Mouse (Mus musculus): ENCODE measurements around the gene Slmap. TPM values are rescaled to one million over a fixed set of nuclear protein-coding genes. Genes with fewer than 3 reads are reported as not detected.
"Not testable (repeated sequence)": the region's sequence is repeated elsewhere in the genome, so short reads cannot be mapped to it uniquely, and the experiment has no call there.

Gene Slmap
- polyA plus RNA-seq, 1 experiment from 2014 or later: 11.3 TPM

DNA sequence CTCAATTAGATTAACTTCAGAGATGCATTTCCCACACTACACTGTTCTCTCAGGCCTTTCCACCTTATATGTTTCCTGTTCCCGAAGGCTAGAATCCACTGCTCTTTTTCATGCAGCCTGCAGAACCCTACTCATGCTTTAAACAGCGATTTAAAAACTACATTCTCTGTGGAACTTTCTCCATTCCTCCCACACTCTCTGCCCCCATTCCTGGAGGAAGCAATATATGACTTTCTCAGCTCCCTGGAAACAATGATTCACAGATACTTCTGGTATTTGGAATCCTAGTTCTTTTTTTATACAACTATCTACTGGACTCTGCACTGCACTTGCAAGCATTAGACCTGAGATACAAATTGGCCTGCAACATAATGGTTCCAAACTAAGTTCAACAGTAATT is 11.6 kb downstream of the Slmap start:
- no peaks in the 10 kb centered on the region; the same call in 1 of the 2 replicates for H3K36me3 ChIP-seq (ENCODE audit: control insufficient read depth, insufficient read depth, low read length)
- WGBS: 91% methylated on average over 2 of the region's 2 CpGs
- H3K9me3 ChIP-seq (replicated peaks; ENCODE audit: control insufficient read depth, low read length, poor library complexity, severe bottlenecking): no peaks in the 10 kb centered on the region

DNA sequence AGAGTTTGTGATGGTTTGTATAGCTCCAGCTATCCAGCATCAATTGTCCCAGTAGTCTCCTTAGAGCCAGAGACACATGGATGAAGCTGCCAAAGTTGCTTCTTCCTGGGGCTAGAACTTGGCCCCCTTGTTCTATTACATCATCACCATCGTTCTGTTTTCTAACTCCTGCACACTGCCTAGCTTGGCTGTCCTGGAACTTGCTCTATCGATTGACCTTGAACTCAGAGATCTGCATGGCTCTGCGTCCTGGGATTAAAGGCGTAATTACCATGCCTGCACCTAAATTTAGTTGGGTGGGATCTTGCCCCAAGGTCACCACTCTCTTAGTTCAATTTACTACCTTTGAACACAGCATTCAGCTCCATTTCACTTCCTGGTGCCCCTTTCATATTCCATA is 14.9 kb downstream of the Slmap start:
- Histone ChIP-seq H3K27ac (ENCODE audit: low read length) (no peak overlapping the region), H3K4me2 (ENCODE audit: low read length) (no peak overlapping the region), H3K9ac (ENCODE audit: low read depth, low read length) (no peak overlapping the region), H3K4me1 (ENCODE audit: control insufficient read depth, insufficient read depth, low read length) (no peaks in the 10 kb centered on the region), H3K36me3 (ENCODE audit: control insufficient read depth, insufficient read depth, low read length) (no peaks in the 10 kb centered on the region), H3K9me3 (replicated peaks; ENCODE audit: control insufficient read depth, low read length, poor library complexity, severe bottlenecking) (no peaks in the 10 kb centered on the region), H3K4me3 (ENCODE audit: low read depth, low read length) (no peak overlapping the region), H3K27me3 (ENCODE audit: control insufficient read depth, insufficient read depth, low read depth, low read length) (no peaks in the 10 kb centered on the region)
- WGBS: 93% methylated on average over 4 of the region's 4 CpGs
- ATAC-seq: no peak

More for the DNA sequence above, 11.6 kb downstream of the Slmap start:
- no peak overlapping the region for H3K9ac ChIP-seq (ENCODE audit: low read depth, low read length)
- no peak overlapping the region for H3K4me3 ChIP-seq (ENCODE audit: low read depth, low read length)
- ATAC-seq: no peak
- no peak overlapping the region for H3K4me2 ChIP-seq (ENCODE audit: low read length)
- H3K27me3 ChIP-seq (ENCODE audit: control insufficient read depth, insufficient read depth, low read depth, low read length): no peaks in the 10 kb centered on the region
- H3K27ac ChIP-seq (ENCODE audit: low read length): no peak overlapping the region
- peaks cover 3% of the 10 kb centered on the region for H3K4me1 ChIP-seq (ENCODE audit: control insufficient read depth, insufficient read depth, low read length)

DNA sequence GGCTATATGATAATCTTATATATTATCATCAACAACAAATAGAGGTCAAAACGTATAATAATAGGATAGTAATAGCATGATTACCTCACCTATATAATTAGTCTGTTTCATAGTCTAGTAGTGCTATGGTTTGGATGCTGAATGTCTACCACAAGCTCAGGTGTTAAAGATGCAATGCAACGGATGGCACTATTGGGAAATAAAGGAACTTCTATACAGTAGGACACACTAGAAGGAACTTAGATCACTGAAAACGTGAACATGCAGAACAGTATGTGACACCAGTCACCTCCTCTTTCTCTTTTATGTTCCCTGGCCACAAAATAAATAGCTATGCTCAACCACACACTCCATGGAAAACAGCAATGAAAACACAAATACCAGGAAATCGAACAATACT is 16.9 kb downstream of the Slmap start:
- Histone ChIP-seq H3K4me2 (ENCODE audit: low read length) (no peak overlapping the region), H3K27ac (ENCODE audit: low read length) (no peak overlapping the region), H3K9ac (ENCODE audit: low read depth, low read length) (no peak overlapping the region), H3K27me3 (ENCODE audit: control insufficient read depth, insufficient read depth, low read depth, low read length) (no peaks in the 10 kb centered on the region), H3K9me3 (replicated peaks; ENCODE audit: control insufficient read depth, low read length, poor library complexity, severe bottlenecking) (no peaks in the 10 kb centered on the region), H3K4me1 (ENCODE audit: control insufficient read depth, insufficient read depth, low read length) (no peaks in the 10 kb centered on the region), H3K4me3 (ENCODE audit: low read depth, low read length) (no peak overlapping the region), H3K36me3 (ENCODE audit: control insufficient read depth, insufficient read depth, low read length) (no peaks in the 10 kb centered on the region)
- ATAC-seq: no peak
- 92% methylated on average over 4 of the region's 4 CpGs for WGBS

DNA sequence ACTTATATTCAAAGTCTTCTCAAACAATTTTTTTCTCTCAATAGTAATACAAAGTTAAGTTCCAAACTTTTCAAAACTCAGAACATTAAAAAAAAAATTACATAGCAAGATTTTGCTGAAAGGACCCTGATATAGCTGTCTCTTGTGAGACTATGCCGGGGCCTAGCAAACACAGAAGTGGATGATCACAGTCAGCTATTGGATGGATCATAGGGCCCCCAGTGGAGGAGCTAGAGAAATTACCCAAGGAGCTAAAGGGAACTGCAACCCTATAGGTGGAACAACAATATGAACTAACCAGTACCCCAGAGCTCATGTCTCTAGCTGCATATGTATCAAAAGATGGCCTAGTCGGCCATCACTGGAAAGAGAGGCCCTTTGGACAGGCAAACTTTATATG is 18.5 kb downstream of the Slmap start:
- not testable (repeated sequence) for H3K9ac ChIP-seq (ENCODE audit: low read depth, low read length); H3K27me3 ChIP-seq (ENCODE audit: control insufficient read depth, insufficient read depth, low read depth, low read length); H3K4me2 ChIP-seq (ENCODE audit: low read length); H3K36me3 ChIP-seq (ENCODE audit: control insufficient read depth, insufficient read depth, low read length); H3K9me3 ChIP-seq (replicated peaks; ENCODE audit: control insufficient read depth, low read length, poor library complexity, severe bottlenecking); H3K27ac ChIP-seq (ENCODE audit: low read length); H3K4me3 ChIP-seq (ENCODE audit: low read depth, low read length); H3K4me1 ChIP-seq (ENCODE audit: control insufficient read depth, insufficient read depth, low read length); ATAC-seq
- 76% methylated on average over 2 of the region's 2 CpGs for WGBS

DNA sequence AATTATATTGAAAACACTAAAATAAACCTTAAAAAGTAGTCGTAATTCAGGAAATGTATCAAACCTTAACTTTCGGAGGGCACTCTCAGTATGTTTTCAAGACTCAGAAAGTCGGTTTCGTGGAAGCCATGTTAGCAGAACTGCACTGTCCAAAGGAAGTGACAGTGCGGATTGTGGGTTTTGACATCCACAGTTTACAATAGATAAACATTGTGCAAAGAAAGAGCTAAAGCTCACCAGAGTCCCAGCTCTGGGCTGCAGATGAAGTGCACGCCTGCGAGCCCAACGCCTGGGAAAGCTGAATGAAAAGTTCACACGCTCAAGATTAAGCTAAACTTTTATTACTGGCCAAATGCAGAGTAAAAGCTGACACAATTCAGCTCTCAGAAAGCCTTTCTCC is 18.9 kb downstream of the Slmap start:
- H3K9ac ChIP-seq (ENCODE audit: low read depth, low read length): no peak overlapping the region
- H3K9me3 ChIP-seq (replicated peaks; ENCODE audit: control insufficient read depth, low read length, poor library complexity, severe bottlenecking): no peaks in the 10 kb centered on the region
- no peak for ATAC-seq
- H3K27ac ChIP-seq (ENCODE audit: low read length): no peak overlapping the region
- H3K36me3 ChIP-seq (ENCODE audit: control insufficient read depth, insufficient read depth, low read length): no peaks in the 10 kb centered on the region
- 76% methylated on average over 9 of the region's 9 CpGs for WGBS
- H3K4me2 ChIP-seq (ENCODE audit: low read length): no peak overlapping the region
- H3K4me1 ChIP-seq (ENCODE audit: control insufficient read depth, insufficient read depth, low read length): no peaks in the 10 kb centered on the region
- no peak overlapping the region for H3K4me3 ChIP-seq (ENCODE audit: low read depth, low read length)
- H3K27me3 ChIP-seq (ENCODE audit: control insufficient read depth, insufficient read depth, low read depth, low read length): no peaks in the 10 kb centered on the region

DNA sequence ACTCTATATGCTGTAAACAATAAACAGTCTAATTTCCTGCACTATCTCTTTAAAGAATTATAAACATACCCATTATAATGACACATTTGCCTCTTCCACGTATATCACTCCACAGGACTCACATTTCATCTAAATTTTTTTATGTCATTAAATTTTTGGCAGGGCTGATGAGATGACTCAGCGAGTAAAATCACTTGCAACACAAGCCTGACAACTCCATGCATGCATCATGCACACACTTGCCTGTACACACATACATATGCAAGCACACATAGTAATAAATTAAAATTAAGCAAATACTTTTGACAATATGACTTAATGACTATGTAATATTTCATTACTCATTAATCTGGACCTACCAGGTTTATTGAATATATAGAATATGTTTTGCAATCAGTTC is 24.2 kb downstream of the Slmap start:
- Histone ChIP-seq H3K9me3 (replicated peaks; ENCODE audit: control insufficient read depth, low read length, poor library complexity, severe bottlenecking) (no peaks in the 10 kb centered on the region), H3K4me3 (ENCODE audit: low read depth, low read length) (no peak overlapping the region), H3K27me3 (ENCODE audit: control insufficient read depth, insufficient read depth, low read depth, low read length) (no peaks in the 10 kb centered on the region), H3K4me1 (ENCODE audit: control insufficient read depth, insufficient read depth, low read length) (no peaks in the 10 kb centered on the region), H3K9ac (ENCODE audit: low read depth, low read length) (no peak overlapping the region), H3K4me2 (ENCODE audit: low read length) (no peak overlapping the region), H3K36me3 (ENCODE audit: control insufficient read depth, insufficient read depth, low read length) (no peaks in the 10 kb centered on the region), H3K27ac (ENCODE audit: low read length) (no peak overlapping the region)
- WGBS: 87% methylated on average over 2 of the region's 2 CpGs
- no peak for ATAC-seq

DNA sequence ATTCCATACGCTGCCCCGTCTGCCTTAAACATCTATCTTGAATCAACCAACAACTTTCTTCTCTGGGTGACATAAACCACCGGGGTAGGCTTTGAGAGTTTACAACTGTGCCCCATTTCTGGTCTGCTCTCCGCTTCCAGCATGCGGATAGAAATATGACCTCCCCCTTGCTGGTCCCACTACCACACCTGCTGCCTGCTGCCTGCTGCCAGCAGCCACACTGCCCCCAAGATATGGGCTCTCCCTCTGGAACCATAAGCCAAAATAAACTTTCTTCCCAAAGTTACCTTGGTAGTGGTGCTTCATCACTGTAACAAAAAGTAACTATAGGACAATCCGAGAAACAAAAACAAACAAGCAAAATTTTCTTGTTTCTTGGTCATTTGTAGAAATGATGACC is 26.6 kb downstream of the Slmap start:
- no peaks in the 10 kb centered on the region for H3K27me3 ChIP-seq (ENCODE audit: control insufficient read depth, insufficient read depth, low read depth, low read length)
- H3K27ac ChIP-seq (ENCODE audit: low read length): no peak overlapping the region
- no peak overlapping the region for H3K9ac ChIP-seq (ENCODE audit: low read depth, low read length)
- no peaks in the 10 kb centered on the region for H3K4me1 ChIP-seq (ENCODE audit: control insufficient read depth, insufficient read depth, low read length)
- 88% methylated on average over 6 of the region's 6 CpGs for WGBS
- H3K4me2 ChIP-seq (ENCODE audit: low read length): no peak overlapping the region
- ATAC-seq: no peak
- no peak overlapping the region for H3K4me3 ChIP-seq (ENCODE audit: low read depth, low read length)
- H3K36me3 ChIP-seq (ENCODE audit: control insufficient read depth, insufficient read depth, low read length): no peaks in the 10 kb centered on the region
- H3K9me3 ChIP-seq (replicated peaks; ENCODE audit: control insufficient read depth, low read length, poor library complexity, severe bottlenecking): no peaks in the 10 kb centered on the region

DNA sequence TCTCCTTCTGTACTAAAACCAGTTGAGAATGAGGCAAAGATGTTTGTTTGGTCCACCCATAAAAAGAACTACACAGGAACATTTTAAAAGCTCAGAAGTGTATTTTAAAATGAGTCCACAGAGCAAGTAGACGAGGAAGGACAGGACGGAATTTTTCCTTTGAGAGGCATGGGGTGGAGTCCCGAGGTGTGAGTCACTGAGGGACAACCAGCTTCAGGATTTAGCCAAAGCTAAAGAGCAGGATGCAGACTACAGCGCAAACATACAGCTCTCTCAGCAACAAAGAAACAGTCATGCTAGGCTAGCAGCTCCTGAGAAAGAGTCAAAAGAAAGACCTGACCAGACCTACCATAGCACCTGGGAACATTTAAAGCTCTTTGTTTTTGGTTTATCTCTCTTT is 27.4 kb downstream of the Slmap start:
- Histone ChIP-seq H3K4me2 (ENCODE audit: low read length) (no peak overlapping the region), H3K27me3 (ENCODE audit: control insufficient read depth, insufficient read depth, low read depth, low read length) (no peaks in the 10 kb centered on the region), H3K4me3 (ENCODE audit: low read depth, low read length) (no peak overlapping the region), H3K9me3 (replicated peaks; ENCODE audit: control insufficient read depth, low read length, poor library complexity, severe bottlenecking) (no peaks in the 10 kb centered on the region), H3K9ac (ENCODE audit: low read depth, low read length) (no peak overlapping the region), H3K36me3 (ENCODE audit: control insufficient read depth, insufficient read depth, low read length) (no peaks in the 10 kb centered on the region), H3K27ac (ENCODE audit: low read length) (no peak overlapping the region), H3K4me1 (ENCODE audit: control insufficient read depth, insufficient read depth, low read length) (no peaks in the 10 kb centered on the region)
- ATAC-seq: no peak
- 88% methylated on average over 4 of the region's 4 CpGs for WGBS

DNA sequence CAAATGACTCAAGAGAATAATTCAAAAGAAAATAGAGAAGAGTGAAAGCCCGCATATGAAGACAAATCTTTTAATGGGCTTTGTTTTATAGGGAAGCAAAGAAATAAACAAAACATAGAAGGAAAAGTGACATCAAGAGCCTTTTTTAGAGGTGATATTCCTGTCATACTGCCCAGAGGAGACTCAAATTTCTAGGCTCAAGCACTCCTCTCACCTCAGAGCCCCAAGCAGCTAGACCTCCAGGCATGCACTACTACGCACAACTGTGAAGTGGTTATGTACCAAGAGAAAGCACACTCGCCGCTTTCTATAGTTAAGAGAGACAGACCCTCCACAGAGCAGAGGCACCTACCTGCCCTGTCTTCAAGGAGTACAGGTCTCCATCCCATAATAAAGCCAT is 30.2 kb downstream of the Slmap start:
- no peaks in the 10 kb centered on the region for H3K27me3 ChIP-seq (ENCODE audit: control insufficient read depth, insufficient read depth, low read depth, low read length)
- H3K36me3 ChIP-seq (ENCODE audit: control insufficient read depth, insufficient read depth, low read length): no peaks in the 10 kb centered on the region
- H3K4me2 ChIP-seq (ENCODE audit: low read length): no peak overlapping the region
- H3K9me3 ChIP-seq (replicated peaks; ENCODE audit: control insufficient read depth, low read length, poor library complexity, severe bottlenecking): no peaks in the 10 kb centered on the region
- ATAC-seq: no peak
- H3K27ac ChIP-seq (ENCODE audit: low read length): no peak overlapping the region
- 93% methylated on average over 4 of the region's 4 CpGs for whole genome bisulfite sequencing
- no peak overlapping the region for H3K4me3 ChIP-seq (ENCODE audit: low read depth, low read length)
- no peaks in the 10 kb centered on the region for H3K4me1 ChIP-seq (ENCODE audit: control insufficient read depth, insufficient read depth, low read length)
- no peak overlapping the region for H3K9ac ChIP-seq (ENCODE audit: low read depth, low read length)
